Mouse (Mus musculus) thymus, postnatal 10 days (tissue): ENCODE measurements at regions not wholly inside any gene's neighbourhood (a gene's known extent, or its start where the extent isn't known, plus 50 kb on each side); places are given as distances from the start of the nearest gene placed in this dataset.

Experiments used
- DNase-seq, 2 experiments: peaks; one replicate each; pipeline ENCODE4 v3.0.0; 2021; ENCODE audit warnings: low spot score in 2 of 2

- no peak for DNase-seq
These were observed 189.9 kb upstream of the Acvr2a start for GRCm38 (mm10) chr2:48624040-48624439.

GRCm38 (mm10) chr2:48624461-48624860 lies 189.4 kb upstream of the Acvr2a start:
- DNase-seq: no peak

- DNase-seq: no peak
These were observed 186.9 kb upstream of the Acvr2a start for GRCm38 (mm10) chr2:48627011-48627410.

GRCm38 (mm10) chr2:48629106-48630050 lies 184.5 kb upstream of the Acvr2a start:
- DNase-seq: no peak

GRCm38 (mm10) chr2:48634456-48635174 lies 179.3 kb upstream of the Acvr2a start:
- DNase-seq: no peak

- no peak for DNase-seq
These were observed 177.8 kb upstream of the Acvr2a start for GRCm38 (mm10) chr2:48636108-48636507.

- DNase-seq: no peak
These were observed 169.8 kb upstream of the Acvr2a start for GRCm38 (mm10) chr2:48644114-48644513.

- DNase-seq: no peak
These were observed 163.6 kb upstream of the Acvr2a start for GRCm38 (mm10) chr2:48650281-48650680.

- no peak for DNase-seq
These were observed 152.7 kb upstream of the Acvr2a start for GRCm38 (mm10) chr2:48661222-48661621.

- DNase-seq: no peak
These were observed 148.8 kb upstream of the Acvr2a start for GRCm38 (mm10) chr2:48665103-48665502.

GRCm38 (mm10) chr2:48689098-48689497 lies 124.8 kb upstream of the Acvr2a start:
- no peak for DNase-seq

- no peak for DNase-seq
These were observed 119.4 kb upstream of the Acvr2a start for GRCm38 (mm10) chr2:48694509-48694908.

- DNase-seq: no peak
These were observed 113.0 kb upstream of the Acvr2a start for GRCm38 (mm10) chr2:48700886-48701285.

GRCm38 (mm10) chr2:48705103-48705804 lies 108.7 kb upstream of the Acvr2a start:
- DNase-seq: no peak

- no peak for DNase-seq
These were observed 108.1 kb upstream of the Acvr2a start for GRCm38 (mm10) chr2:48705805-48706150.

- no peak for DNase-seq
These were observed 107.7 kb upstream of the Acvr2a start for GRCm38 (mm10) chr2:48706188-48706587.

GRCm38 (mm10) chr2:48716206-48716605 lies 97.7 kb upstream of the Acvr2a start:
- DNase-seq: no peak

- no peak for DNase-seq
These were observed 96.1 kb upstream of the Acvr2a start for GRCm38 (mm10) chr2:48717770-48718169.

GRCm38 (mm10) chr2:48718261-48718660 lies 95.6 kb upstream of the Acvr2a start:
- DNase-seq: no peak

GRCm38 (mm10) chr2:48730780-48731179 lies 83.1 kb upstream of the Acvr2a start:
- DNase-seq: no peak

GRCm38 (mm10) chr2:48733936-48734335 lies 80.0 kb upstream of the Acvr2a start:
- DNase-seq: no peak

- no peak for DNase-seq
These were observed 79.4 kb upstream of the Acvr2a start for GRCm38 (mm10) chr2:48734521-48734920.
